Mouse (Mus musculus): ENCODE measurements at regions not wholly inside any gene's neighbourhood (a gene's known extent, or its start where the extent isn't known, plus 50 kb on each side); places are given as distances from the start of the nearest gene placed in this dataset.

DNA sequence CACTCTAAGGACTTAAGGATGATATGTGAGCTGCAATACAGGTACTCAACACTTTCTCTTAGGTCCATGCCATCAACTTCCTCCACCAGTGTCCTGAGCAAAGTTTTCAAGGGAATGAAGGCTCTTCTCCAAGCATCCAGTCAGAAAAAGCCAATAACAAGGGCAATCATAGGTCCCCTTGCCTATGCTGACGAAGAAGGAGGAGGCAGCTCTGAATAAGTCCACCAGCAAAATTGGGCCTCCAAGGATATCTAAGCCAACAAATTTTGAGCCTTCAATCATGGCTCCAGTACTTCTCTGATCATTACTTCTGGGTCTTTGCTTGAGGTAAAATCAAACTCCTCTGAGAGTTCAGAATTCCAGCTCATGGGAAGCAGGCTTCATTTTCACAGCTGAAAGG is 293.1 kb downstream of the Snurf start:
- DNase-seq, result peak; percentile 40
